Mouse (Mus musculus) intestine, embryonic 15.5 days (tissue): ENCODE measurements around the gene Rgp1. TPM values are rescaled to one million over a fixed set of nuclear protein-coding genes. Genes with fewer than 3 reads are reported as not detected.
"Not testable (repeated sequence)": the region's sequence is repeated elsewhere in the genome, so short reads cannot be mapped to it uniquely, and the experiment has no call there.

Experiments
- ATAC-seq: fragments of 200-750 bp; cut with Nextera tagmentation; 2 replicates; pipeline ENCODE4 v1.8.0; 2017; ENCODE audit warnings: moderate TSS enrichment, moderate library complexity
- H3K27ac ChIP-seq: fragments of 300-500 bp; sonication (generic); 2 replicates; pipeline ENCODE4 v1.5.1; 2015; ENCODE audit warnings: mild to moderate bottlenecking, inconsistent platforms
- H3K27me3 ChIP-seq: fragments of 300-500 bp; sonication (generic); replicated peaks from 2 replicates; pipeline ENCODE4 v1.6.1; 2015; ENCODE audit warnings: inconsistent platforms
- H3K36me3 ChIP-seq: fragments of 300-500 bp; sonication (generic); 2 replicates; pipeline ENCODE4 v1.6.1; 2015; ENCODE audit warnings: inconsistent platforms
- H3K4me1 ChIP-seq: fragments of 300-500 bp; sonication (generic); replicated peaks from 2 replicates; pipeline ENCODE4 v1.6.1; 2015; ENCODE audit warnings: inconsistent platforms
- H3K4me2 ChIP-seq: fragments of 300-500 bp; sonication (generic); replicated peaks from 2 replicates; pipeline ENCODE4 v1.6.1; 2015; ENCODE audit warnings: mild to moderate bottlenecking, inconsistent platforms
- H3K4me3 ChIP-seq: fragments of 300-500 bp; sonication (generic); replicated peaks from 2 replicates; pipeline ENCODE4 v1.5.1; 2015; ENCODE audit warnings: inconsistent platforms
- H3K9ac ChIP-seq: fragments of 300-500 bp; sonication (generic); 2 replicates; pipeline ENCODE4 v1.6.1; 2015; ENCODE audit warnings: inconsistent platforms
- H3K9me3 ChIP-seq: fragments of 300-500 bp; sonication (generic); 2 replicates; pipeline ENCODE4 v1.6.1; 2016; ENCODE audit warnings: inconsistent platforms
- WGBS: fragments of 180-500 bp; shearing (Covaris S2); methylation state at CpG from one replicate; pipeline ENCODE4 v1.1.7; 2015; 5-methylcytosine and 5-hydroxymethylcytosine counted together
- polyA plus RNA-seq: library from polyadenylated mRNA; unstranded; fragments of >200 nt; fragmentation: Nextera tagmentation; extraction: Ambion mirVana; gene quantifications from 2 replicates; pipeline ENCODE4 v1.2.1, GENCODE M21; 2015

Rgp1 gene
- polyA plus RNA-seq, 1 experiment from 2014 or later: 20.9 TPM

DNA sequence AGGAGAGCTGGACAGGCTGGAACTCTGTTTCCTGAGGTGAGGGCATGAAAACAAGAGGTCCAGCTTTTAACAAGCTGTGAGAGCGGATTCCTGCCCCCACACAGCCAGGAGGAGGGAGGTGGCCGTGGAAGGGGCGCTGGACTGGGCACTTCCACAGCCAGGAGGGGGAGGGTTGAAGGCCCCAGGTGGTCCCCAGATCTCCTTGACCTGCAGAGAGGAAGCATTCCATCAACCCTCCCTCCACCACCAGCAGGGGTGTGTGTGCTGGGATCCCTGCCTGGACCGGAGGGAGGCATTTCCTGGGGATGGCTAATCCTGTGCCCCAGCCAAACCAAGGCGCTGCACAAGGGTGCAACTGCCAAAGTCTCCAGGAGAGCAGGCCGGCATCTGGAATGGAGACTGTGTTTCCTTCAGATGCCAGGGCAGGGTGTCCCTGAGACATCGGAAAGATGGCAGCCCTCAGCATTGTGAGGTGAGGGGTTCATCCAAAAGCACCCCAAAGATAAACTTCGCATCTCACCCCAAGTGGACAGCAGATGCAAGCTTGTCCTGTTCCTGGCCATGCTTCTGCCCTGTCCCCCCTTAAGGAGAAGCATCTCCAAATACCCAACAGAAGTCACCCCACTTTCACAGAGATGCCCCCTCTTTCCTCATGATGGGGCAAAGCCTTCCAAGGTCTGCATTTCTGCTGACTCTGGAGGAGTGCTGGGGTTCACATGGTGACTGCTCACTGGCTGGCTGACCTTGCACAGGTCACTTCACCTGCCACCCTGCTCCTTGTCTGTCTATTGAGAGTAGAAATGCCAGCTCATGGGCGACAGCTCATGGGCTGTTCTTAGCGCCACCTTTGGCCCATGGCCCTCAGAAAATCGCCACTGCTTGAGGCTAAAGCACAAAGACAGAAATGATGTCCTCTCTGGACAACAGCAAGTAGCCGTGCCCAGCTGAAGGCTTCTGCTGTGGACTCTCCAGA, 6.2 kb downstream of the Rgp1 start, which contains the start of gene Msmp:
Msmp (minus strand) TSS at position 51 of the 973 bp plus-strand sequence.
- Histone ChIP-seq H3K4me2 (no peak within 1 kb of the TSS), H3K4me1 (peaks cover 6% of the 10 kb centered on the region; the same call in 1 of the 2 replicates), H3K27ac (no peak within 1 kb of the TSS), H3K27me3 (no peaks in the 10 kb centered on the region), H3K9ac (no peak within 1 kb of the TSS), H3K36me3 (peaks cover 20% of the 10 kb centered on the region), H3K9me3 (no peaks in the 10 kb centered on the region), H3K4me3 (no peak within 1 kb of the TSS)
- WGBS: 63% methylated on average over 12 of the region's 12 CpGs
- ATAC-seq: no peak

DNA sequence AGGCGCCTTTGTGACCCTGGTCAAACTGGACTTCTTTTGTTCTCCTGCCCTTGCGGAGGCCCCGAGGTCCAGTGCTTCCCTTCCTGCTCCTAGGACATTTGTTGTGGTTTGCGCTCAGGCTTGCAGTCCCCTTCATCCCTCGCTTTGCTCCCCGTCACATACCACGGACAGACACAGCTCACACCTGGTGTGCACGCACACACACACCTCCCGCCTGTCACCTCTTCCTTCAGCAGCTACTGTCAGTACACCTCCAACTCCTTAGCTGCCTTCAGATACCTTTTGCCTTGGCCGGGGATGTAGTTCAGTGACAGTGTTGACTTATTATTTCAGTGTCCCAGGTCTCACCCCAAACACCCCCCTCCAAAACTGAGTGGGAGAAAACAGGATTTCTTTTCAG, 7.2 kb downstream of the Rgp1 start:
- no peak overlapping the region for H3K4me2 ChIP-seq
- no peak overlapping the region for H3K4me3 ChIP-seq
- 55% methylated on average over 9 of the region's 10 CpGs for WGBS
- no peaks in the 10 kb centered on the region for H3K27me3 ChIP-seq
- 0 out of 2 replicates have a peak, but pooled peaks cover 2% of the 10 kb centered on the region for H3K4me1 ChIP-seq
- H3K9me3 ChIP-seq: no peaks in the 10 kb centered on the region
- no peak overlapping the region for H3K9ac ChIP-seq
- H3K27ac ChIP-seq: no peak overlapping the region
- peaks cover 20% of the 10 kb centered on the region for H3K36me3 ChIP-seq
- no peak for ATAC-seq

DNA sequence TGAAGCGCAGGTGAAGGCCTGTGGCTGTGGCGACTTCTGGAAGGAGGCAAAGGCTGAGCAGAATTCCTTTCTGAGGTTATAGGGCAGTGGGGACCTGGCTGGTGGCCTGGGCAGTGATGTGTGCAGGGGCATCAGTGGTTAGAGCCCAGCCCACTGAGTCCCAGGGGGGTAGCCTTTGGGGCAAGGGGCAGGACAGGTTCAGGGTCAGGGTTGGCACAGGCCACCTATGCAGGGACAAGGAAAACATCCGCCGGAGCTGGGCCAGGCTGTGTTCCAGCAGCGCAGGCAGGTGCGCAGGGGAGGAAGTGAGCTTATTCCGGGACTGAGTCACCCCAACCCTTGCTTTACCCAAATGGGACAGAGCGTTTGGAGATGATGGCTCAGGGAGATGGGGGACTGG, 7.9 kb downstream of the Rgp1 start:
- ATAC-seq: no peak
- Histone ChIP-seq H3K9ac (no peak overlapping the region), H3K4me2 (no peak overlapping the region)

DNA sequence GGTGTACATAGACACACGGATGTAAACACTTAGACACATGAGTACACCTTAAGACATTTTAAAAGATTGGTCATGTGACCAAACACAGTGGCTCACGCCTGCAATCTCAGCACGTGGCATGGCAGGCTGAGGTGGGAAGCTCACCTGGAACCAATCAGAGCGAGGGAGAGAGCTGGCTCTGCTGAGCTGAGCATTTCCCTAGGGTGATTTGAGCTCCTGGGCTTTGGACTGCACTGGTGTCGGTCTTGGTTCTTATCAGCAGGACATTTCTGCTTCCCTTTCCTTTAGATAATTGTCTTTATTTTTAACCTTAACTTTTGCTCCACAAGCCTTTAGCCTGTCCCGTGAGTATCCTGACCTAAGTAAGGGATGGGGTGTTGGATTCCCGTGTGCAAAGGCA, 9.2 kb downstream of the Rgp1 start:
- Histone ChIP-seq H3K4me3 (no peak overlapping the region), H3K4me2 (no peak overlapping the region), H3K4me1 (0 out of 2 replicates have a peak, but pooled peaks cover 2% of the 10 kb centered on the region), H3K9ac (no peak overlapping the region), H3K36me3 (peaks cover 11% of the 10 kb centered on the region), H3K27ac (no peak overlapping the region), H3K9me3 (no peaks in the 10 kb centered on the region), H3K27me3 (no peaks in the 10 kb centered on the region)
- peak; percentile 32; the same call in 1 of the 2 replicates for ATAC-seq
- WGBS: 53% methylated on average over 7 of the region's 7 CpGs

More for the DNA sequence above, 7.9 kb downstream of the Rgp1 start:
- Histone ChIP-seq H3K4me3 (no peak overlapping the region), H3K9me3 (no peaks in the 10 kb centered on the region), H3K27me3 (no peaks in the 10 kb centered on the region), H3K36me3 (peaks cover 16% of the 10 kb centered on the region), H3K27ac (no peak overlapping the region), H3K4me1 (0 out of 2 replicates have a peak, but pooled peaks cover 2% of the 10 kb centered on the region)
- 75% methylated on average over 8 of the region's 8 CpGs for WGBS

DNA sequence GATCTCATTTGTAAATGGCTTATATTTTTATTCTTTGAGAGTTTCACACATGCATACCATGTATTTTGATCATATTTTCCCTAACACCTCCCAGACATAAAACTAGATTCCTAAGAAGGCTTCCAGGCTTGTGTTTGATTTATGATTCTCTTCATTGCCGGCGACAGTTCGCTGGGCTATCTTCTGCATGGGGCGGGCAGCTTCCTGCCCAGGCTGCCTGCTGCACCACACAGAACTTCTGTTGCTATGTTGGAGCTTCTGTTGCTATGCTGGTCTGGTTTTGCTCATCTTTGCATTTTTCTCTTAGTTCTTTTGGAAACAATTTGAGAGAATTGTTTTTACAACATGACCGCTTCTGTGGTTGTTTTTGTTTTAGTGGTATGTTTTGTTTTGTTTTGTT, 13.0 kb downstream of the Rgp1 start:
- no peak overlapping the region for H3K4me3 ChIP-seq
- no peak for ATAC-seq
- H3K4me2 ChIP-seq: no peak overlapping the region
- no peaks in the 10 kb centered on the region for H3K27me3 ChIP-seq
- H3K4me1 ChIP-seq: no peaks in the 10 kb centered on the region
- no peak overlapping the region for H3K9ac ChIP-seq
- H3K36me3 ChIP-seq: no peaks in the 10 kb centered on the region
- no peaks in the 10 kb centered on the region for H3K9me3 ChIP-seq
- H3K27ac ChIP-seq: no peak overlapping the region
- whole genome bisulfite sequencing: 44% methylated on average over 5 of the region's 5 CpGs

DNA sequence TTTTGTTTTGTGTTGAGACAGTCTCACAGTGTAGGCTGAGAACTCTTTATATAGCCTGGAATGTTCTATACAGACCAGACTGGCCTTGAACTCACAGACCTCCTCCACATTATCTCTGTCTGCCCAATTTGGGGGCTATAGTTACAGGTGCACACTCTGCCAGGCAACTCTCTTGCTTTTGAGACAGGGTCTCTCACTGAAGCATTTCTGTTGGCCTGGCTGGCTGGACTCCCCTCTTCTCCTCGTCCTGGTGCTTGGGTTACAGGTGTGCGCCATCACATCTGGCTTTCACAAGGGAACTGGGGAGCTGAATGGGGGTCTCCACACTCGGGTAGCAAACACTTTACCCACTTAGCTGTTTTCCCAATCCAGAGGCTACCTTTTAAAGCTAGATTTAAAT, 13.4 kb downstream of the Rgp1 start:
- Histone ChIP-seq H3K9ac (no peak overlapping the region), H3K4me2 (no peak overlapping the region), H3K36me3 (no peaks in the 10 kb centered on the region), H3K4me3 (no peak overlapping the region), H3K27ac (no peak overlapping the region), H3K27me3 (no peaks in the 10 kb centered on the region), H3K4me1 (no peaks in the 10 kb centered on the region), H3K9me3 (no peaks in the 10 kb centered on the region)
- no peak for ATAC-seq
- 79% methylated on average over 3 of the region's 3 CpGs for WGBS

DNA sequence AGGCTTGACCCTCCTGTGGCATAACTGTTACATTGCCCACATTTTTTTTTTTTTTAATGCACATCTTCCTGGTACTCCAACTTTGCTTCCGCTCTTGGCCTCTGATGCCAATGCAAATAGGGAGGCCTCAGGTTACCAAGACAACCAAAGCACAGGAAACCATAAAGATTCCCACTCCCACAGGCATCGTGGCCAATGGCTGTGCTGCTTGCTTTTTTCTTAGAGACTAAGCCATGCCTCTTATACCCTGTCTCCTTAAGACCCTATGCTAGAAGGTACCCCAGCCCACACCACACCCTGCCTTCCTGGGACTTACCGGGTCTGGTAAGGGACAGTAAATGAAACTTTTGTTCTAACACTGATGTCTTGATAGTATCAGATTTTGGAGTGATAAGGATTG, 14.9 kb downstream of the Rgp1 start:
- Histone ChIP-seq H3K4me1 (no peaks in the 10 kb centered on the region), H3K4me3 (no peak overlapping the region), H3K9me3 (no peaks in the 10 kb centered on the region), H3K27ac (no peak overlapping the region), H3K4me2 (no peak overlapping the region), H3K36me3 (no peaks in the 10 kb centered on the region), H3K9ac (no peak overlapping the region), H3K27me3 (no peaks in the 10 kb centered on the region)
- ATAC-seq: 0 out of 2 replicates have a peak, but pooled peaks have one; percentile 36
- WGBS: 40% methylated on average over 3 of the region's 3 CpGs

DNA sequence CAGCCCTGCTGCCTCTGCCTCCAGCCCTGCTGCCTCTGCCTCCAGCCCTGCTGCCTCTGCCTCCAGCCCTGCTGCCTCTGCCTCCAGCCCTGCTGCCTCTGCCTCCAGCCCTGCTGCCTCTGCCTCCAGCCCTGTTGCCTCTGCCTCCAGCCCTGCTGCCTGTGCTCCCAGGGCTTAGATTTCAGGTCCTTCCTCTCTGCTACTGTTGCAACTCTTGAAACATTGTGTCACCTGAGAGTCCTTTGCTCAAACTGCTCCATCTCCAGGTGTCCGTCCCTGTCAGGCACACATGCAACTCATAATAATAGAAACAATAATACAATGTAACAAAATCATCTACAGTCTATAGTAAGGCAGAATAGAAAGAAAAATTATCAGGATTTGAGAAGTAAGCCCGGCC, 18.1 kb downstream of the Rgp1 start:
- 87% methylated on average over 2 of the region's 2 CpGs for WGBS
- not testable (repeated sequence) for H3K9me3 ChIP-seq

DNA sequence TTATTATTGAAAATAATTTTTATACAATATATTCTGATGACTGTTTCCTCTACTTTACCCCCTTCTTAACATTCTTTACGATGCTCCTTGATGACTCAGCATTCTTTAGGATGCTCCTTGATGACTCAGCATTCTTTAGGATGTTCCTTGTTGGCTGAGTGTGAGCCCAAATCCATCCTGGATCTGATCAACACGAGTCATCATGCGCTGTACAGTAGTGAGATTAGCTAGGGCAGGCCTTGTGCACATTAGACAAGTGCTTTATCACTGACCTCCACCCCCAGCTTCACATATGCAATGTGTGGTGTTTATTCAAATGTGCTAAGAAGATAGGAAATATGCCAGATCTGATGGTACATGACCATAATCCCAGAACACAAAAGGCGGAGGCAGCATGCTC, 19.7 kb downstream of the Rgp1 start:
- ATAC-seq: peak; percentile 36; the same call in 1 of the 2 replicates

More for the DNA sequence above, 18.1 kb downstream of the Rgp1 start:
- not testable (repeated sequence) for H3K27ac ChIP-seq, H3K36me3 ChIP-seq, H3K4me1 ChIP-seq, H3K27me3 ChIP-seq, H3K4me2 ChIP-seq, H3K9ac ChIP-seq, ATAC-seq, H3K4me3 ChIP-seq

DNA sequence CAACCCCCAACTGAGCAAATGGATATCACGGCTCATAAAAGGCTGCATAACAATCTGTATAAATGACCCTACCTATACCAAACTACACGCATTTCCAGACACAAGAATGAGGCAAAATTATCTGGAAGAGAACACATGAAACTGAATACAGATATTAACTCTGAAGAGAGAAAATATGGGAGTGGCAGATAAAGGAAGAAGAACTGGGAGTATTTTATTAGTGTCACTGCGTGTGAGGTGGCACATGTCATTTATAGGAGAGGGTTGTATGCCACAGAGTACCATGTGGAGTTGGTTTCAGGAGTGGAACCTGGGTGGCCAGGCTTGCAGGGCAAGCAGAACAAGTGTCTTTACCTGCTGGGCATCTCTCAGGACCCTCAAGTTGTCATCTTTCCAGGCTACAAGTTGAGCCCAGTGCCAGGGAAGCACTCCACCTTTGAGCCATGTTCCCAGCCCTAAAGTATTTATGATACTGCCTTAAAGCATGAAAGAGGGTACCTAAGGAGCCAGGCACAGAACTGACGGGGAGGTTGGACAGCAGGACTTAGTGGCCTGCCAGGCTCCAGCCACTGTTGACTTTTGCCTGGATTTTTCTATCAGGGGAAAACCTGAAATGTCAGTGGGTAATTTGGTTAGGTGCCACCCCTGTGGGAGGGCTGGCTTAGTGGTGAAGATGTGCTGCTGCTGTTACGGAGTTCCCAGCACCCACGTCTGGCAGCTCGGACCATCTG, 20.3 kb downstream of the Rgp1 start:
- Histone ChIP-seq H3K4me3 (no peak overlapping the region), H3K4me1 (no peaks in the 10 kb centered on the region), H3K27ac (no peak overlapping the region), H3K36me3 (no peaks in the 10 kb centered on the region), H3K4me2 (no peak overlapping the region), H3K27me3 (no peaks in the 10 kb centered on the region), H3K9me3 (no peaks in the 10 kb centered on the region), H3K9ac (no peak overlapping the region)
- no peak for ATAC-seq
- 78% methylated on average over 7 of the region's 7 CpGs for WGBS

More for the DNA sequence above, 19.7 kb downstream of the Rgp1 start:
- H3K27me3 ChIP-seq: no peaks in the 10 kb centered on the region
- no peaks in the 10 kb centered on the region for H3K4me1 ChIP-seq
- H3K9ac ChIP-seq: no peak overlapping the region
- H3K4me2 ChIP-seq: no peak overlapping the region
- H3K36me3 ChIP-seq: no peaks in the 10 kb centered on the region
- no peak overlapping the region for H3K4me3 ChIP-seq
- no peak overlapping the region for H3K27ac ChIP-seq
- H3K9me3 ChIP-seq: no peaks in the 10 kb centered on the region
- 80% methylated on average over 4 of the region's 4 CpGs for WGBS

DNA sequence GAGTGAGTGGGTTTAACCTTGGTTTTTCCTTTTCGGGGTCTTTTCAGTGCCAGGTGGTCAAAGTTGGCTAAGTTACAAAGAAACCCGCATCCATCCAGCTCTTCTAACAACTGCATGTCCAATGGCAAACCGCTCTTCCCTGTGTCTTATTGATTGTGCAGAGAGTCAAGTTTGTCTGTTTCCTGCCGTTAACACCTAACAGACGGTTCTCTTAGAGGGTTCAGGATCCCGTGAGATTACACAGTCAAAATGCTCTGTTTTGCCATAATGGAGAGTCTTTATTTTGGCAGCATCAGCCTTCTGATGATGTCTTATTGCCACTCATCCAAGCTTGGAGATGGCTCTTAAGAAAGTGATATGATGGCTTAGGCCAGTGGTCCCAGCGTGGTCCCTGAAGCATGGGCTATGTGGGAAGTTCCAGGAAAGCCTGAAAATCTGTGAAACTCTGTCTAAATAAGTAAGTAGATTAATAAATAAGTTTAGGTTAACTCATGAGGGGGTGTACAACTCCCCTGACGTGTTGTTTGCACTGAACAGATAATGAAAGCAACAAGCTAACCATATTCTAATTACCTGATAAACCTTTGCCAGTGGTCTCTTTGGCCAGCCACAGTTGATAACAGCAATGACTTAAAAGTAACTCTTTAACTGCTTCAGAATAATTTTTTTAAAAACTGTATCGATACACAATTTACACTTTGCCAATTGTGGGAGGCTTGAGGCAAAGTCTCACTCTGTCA, 21.9 kb downstream of the Rgp1 start:
- Histone ChIP-seq H3K27ac (no peak overlapping the region), H3K27me3 (no peaks in the 10 kb centered on the region), H3K4me1 (no peaks in the 10 kb centered on the region), H3K9me3 (no peaks in the 10 kb centered on the region), H3K4me2 (no peak overlapping the region), H3K36me3 (no peaks in the 10 kb centered on the region), H3K4me3 (no peak overlapping the region), H3K9ac (no peak overlapping the region)
- ATAC-seq: no peak
- 79% methylated on average over 9 of the region's 9 CpGs for WGBS

DNA sequence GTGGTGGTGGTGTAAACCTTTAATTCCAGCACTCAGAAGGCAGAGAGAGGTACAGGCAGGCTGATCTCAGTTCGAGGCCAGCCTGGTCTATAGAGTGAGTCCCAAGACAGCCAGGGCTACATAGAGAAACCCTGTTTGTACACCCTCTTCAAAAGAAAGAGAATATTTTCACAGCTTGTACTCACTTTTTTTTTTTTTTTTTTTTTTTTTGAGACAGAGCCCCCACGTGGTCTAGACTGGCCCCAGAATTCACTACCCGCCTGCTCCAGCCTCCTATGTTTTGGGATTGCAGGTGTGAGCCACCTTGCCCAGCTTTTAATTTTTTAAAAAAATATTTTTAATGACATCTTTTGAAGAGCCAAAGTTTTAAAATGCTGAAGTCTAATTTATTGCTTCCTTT, 25.6 kb downstream of the Rgp1 start:
- Histone ChIP-seq H3K9me3 (no peaks in the 10 kb centered on the region), H3K9ac (no peak overlapping the region), H3K27me3 (no peaks in the 10 kb centered on the region), H3K4me2 (no peak overlapping the region), H3K27ac (no peak overlapping the region), H3K4me3 (no peak overlapping the region), H3K36me3 (no peaks in the 10 kb centered on the region), H3K4me1 (no peaks in the 10 kb centered on the region)
- no peak for ATAC-seq
- WGBS: 69% methylated on average over 3 of the region's 3 CpGs
